Mouse (Mus musculus) bone marrow macrophage, adult 2 months (primary cell): ENCODE measurements around the gene Lrch3.

Experiments used
- CTCF ChIP-seq: IDR thresholded peaks from 2 replicates; pipeline ENCODE4 v1.5.1; 2012; ENCODE audit warnings: low read depth, mild to moderate bottlenecking, low read length, moderate library complexity
- POLR2A ChIP-seq: IDR thresholded peaks from 2 replicates; pipeline ENCODE4 v1.6.1; 2012; ENCODE audit warnings: mild to moderate bottlenecking, low read depth, low read length, borderline replicate concordance

- TF ChIP-seq POLR2A: no peak
- no peak for TF ChIP-seq CTCF
These were observed 20.6 kb downstream of the Lrch3 start for GRCm38 (mm10) chr16:32934470-32934869.
